Mouse (Mus musculus) bone marrow, adult 2 months (tissue): ENCODE data around the gene Gm14322. TPM values are rescaled to one million over a fixed set of nuclear protein-coding genes. Genes with fewer than 3 reads are reported as not detected.
"Not testable (repeated sequence)": the region's sequence is repeated elsewhere in the genome, so short reads cannot be mapped to it uniquely, and the experiment has no call there.

Source experiments
- H3K27ac ChIP-seq: fragments of 200-500 bp; 2 replicates; pipeline ENCODE4 v1.5.1; 2012; ENCODE audit warnings: low read depth, mild to moderate bottlenecking, control low read depth, inconsistent platforms, low read length; ENCODE audit not compliant: control insufficient read depth, poor library complexity, insufficient read depth
- H3K4me1 ChIP-seq: fragments of 200-500 bp; 2 replicates; pipeline ENCODE4 v1.6.1; 2011; ENCODE audit warnings: low read length; ENCODE audit not compliant: control insufficient read depth, insufficient read depth
- H3K4me3 ChIP-seq: fragments of 200-500 bp; replicated peaks from 2 replicates; pipeline ENCODE3; 2011; ENCODE audit warnings: mild to moderate bottlenecking, low read depth, low read length, control low read depth; ENCODE audit not compliant: control insufficient read depth
- WGBS: fragments of 180-500 bp; shearing (Covaris S2); methylation state at CpG from one replicate; pipeline ENCODE4 v1.1.7; 2018; 5-methylcytosine and 5-hydroxymethylcytosine counted together
- polyA plus RNA-seq: library from polyadenylated mRNA; stranded (reverse); fragments of >200 nt; gene quantifications from 2 replicates; pipeline ENCODE4 v1.2.4, GENCODE M21; 2011; ENCODE audit warnings: low replicate concordance; ENCODE audit not compliant: missing spikeins, insufficient read depth, insufficient read length

The Gm14322 gene
- polyA plus RNA-seq: 4.0 TPM in 1 of 2 replicates, not detected in the other

DNA sequence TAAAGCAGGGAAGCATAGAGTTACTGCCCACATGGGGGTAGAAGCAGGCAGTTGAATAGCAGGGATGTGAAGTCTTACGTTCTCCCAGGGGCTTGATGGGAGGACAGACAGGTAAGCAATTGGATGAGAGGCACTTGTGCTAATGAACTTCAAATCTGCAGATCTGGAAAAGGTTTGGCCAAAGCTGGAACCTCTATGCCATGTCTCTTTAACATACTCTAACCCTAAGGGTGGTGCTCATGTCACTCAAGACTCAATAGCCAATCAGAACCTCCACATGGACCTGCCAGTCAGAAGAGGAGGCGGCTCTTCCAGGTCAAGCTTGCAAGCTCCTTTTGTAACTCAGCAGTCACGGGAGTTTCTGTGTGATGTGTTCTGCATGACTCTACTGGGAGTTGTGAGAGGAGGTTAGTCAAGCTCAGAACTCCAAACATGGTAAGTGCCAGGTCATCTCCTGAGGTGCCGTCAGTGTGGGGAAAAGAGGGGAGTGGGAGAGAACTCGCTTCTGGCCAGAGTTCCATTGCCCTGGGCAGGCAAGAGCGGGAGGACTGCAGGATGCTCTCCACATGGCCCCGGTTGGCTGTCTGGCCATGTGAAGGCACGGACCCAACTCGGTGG, at the start of gene Gm14322:
Gene Gm14322, plus strand, starts transcription at position 348 of the 618 bp plus-strand sequence.
- H3K4me1 ChIP-seq, H3K27ac ChIP-seq, H3K4me3 ChIP-seq: not testable (repeated sequence)
- WGBS: 23% methylated on average over 9 of the region's 9 CpGs

GRCm38 (mm10) chr2:177741487-177741886, 17.6 kb upstream of the Gm14322 start:
- WGBS: 74% methylated on average over 6 of the region's 10 CpGs
- H3K4me3 ChIP-seq, H3K27ac ChIP-seq, H3K4me1 ChIP-seq: not testable (repeated sequence)

DNA sequence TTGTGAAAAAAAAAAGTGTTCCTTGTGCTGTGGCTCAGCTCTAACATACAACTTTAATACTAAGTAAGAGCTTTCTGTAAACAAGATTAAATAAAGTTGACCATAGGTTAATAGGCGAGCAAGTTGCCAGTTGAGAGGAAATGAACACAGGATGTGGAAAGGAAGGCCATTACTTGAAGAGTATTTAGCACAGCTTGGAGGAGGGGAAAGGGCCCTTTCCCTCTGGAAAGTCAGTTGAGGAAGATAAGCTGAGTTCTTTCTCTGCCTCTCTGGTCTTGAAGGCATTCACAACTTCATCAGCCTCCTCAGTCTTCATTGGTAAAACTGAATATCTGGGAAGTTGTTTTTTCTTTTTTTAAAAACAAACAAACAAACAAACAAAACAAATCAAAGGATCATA, 28.3 kb downstream of the Gm14322 start:
- H3K4me1 ChIP-seq, H3K27ac ChIP-seq, H3K4me3 ChIP-seq: not testable (repeated sequence)
- WGBS: 11% methylated on average over 1 of the region's 1 CpGs

DNA sequence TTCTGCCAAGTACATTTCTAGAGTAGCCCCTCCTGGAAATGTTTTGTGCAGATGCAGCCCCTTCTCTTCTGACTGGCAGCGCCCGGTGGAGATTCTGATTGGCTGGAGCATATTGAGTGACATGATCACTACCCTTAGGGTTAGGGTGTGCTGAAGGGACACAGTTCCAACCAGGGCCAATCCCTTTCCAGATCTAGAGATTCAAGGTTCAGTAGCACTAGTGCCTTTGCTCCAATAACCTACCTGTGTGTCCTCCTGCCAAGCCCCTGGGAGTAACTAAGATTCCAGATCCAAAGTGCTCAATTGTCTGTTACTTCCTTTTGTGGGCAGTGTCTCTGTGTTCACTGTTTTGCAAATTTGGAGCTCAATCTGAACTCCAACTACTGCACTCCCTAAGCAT, 47.1 kb downstream of the Gm14322 start:
- not testable (repeated sequence) for H3K4me3 ChIP-seq, H3K4me1 ChIP-seq, H3K27ac ChIP-seq
- WGBS: no CpG with 5 or more reads among the region's 2 CpGs

Other genes starting within 250 kb of the Gm14322 start
- gene Gm14406, start 181.1 kb upstream of the Gm14322 start, polyA plus RNA-seq: 6.8 TPM in 1 of 2 replicates, not detected in the other
- gene Gm14325, start 81.0 kb downstream of the Gm14322 start, polyA plus RNA-seq: 4.5 TPM in 1 of 2 replicates, not detected in the other
- gene Gm14327, start 137.8 kb downstream of the Gm14322 start, polyA plus RNA-seq: not detected in 2 replicates
- not detected in 2 replicates for gene Zfp972, start 166.3 kb downstream of the Gm14322 start, polyA plus RNA-seq
- gene Gm14326, start 198.0 kb downstream of the Gm14322 start, polyA plus RNA-seq: 3.9 and 6.4 TPM in 2 replicates